26 mouse cellular contexts compared by ENCODE assay signal in the genomic region with DNA sequence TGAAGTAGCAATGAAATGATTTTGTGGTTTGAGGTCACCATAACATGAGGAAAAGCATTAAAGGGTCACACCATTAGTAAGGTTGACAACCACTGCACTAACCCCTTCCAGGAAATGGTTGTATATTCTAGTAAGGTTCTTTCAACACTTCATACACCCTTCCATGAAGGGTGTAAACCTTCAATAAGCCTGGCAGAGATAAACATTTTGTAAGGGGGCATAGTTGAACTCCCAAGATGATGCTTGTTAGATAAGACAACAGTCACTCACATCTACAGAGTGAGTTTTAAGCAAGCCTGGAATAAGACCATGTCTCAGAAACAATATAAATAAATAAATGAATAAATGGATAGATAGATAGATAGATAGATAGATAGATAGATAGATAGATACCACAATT.
"Had no signal": no experiment of that assay in that cellular context is flagged by ENCODE, and none has a peak within 500 bp of the region (broad histone marks: within the 10 kb centered on the region; RNA-seq: fewer than 3 reads in every experiment).

No protein-coding gene starts in this region.

- H3K4me3 ChIP-seq: heart, adult 2 months; heart, embryonic 13.5 days; heart, embryonic 15.5 days; hindbrain, embryonic 13.5 days; hindbrain, embryonic 15.5 days; intestine, embryonic 15.5 days; layer of hippocampus, adult 2 months; left cerebral cortex, adult 2 months; limb, embryonic 13.5 days; limb, embryonic 15.5 days; liver, embryonic 15.5 days had no signal

- H3K27ac ChIP-seq: heart, adult 2 months; heart, embryonic 13.5 days; heart, embryonic 15.5 days; hindbrain, embryonic 13.5 days; hindbrain, embryonic 15.5 days; hindbrain, postnatal 0 days; intestine, embryonic 15.5 days; layer of hippocampus, adult 2 months; left cerebral cortex, adult 2 months; limb, embryonic 13.5 days; limb, embryonic 15.5 days; liver, embryonic 15.5 days had no signal

- H3K27me3 ChIP-seq: heart, embryonic 13.5 days; heart, embryonic 15.5 days; intestine, embryonic 15.5 days; limb, embryonic 15.5 days; liver, embryonic 15.5 days had no signal

- DNase-seq: gastrocnemius, postnatal 14 days; gastrocnemius, postnatal 36 days; heart, adult 11 months; heart, adult 2 months; heart, postnatal 14 days; heart, postnatal 36 days; kidney, adult 18-20 months; kidney, adult 8-10 months; kidney, postnatal 10 days; kidney, postnatal 25 days; kidney, postnatal 4 days; left cerebral cortex, postnatal 4 days had no signal

- H3K36me3 ChIP-seq: heart, embryonic 13.5 days; heart, embryonic 15.5 days; hindbrain, embryonic 13.5 days; hindbrain, embryonic 15.5 days; intestine, embryonic 15.5 days; limb, embryonic 13.5 days; limb, embryonic 15.5 days; liver, embryonic 15.5 days had no signal

- ATAC-seq: hindbrain, postnatal 0 days; inflammation-experienced regulatory T-cells, adult 6 months; intestine, embryonic 15.5 days; intestine, postnatal 0 days had no signal

- H3K4me1 ChIP-seq: heart, embryonic 15.5 days; hindbrain, embryonic 13.5 days; hindbrain, embryonic 15.5 days; intestine, embryonic 15.5 days; limb, embryonic 13.5 days; limb, embryonic 15.5 days; liver, embryonic 15.5 days had no signal

- H3K9ac ChIP-seq: heart, embryonic 13.5 days; heart, embryonic 15.5 days; hindbrain, embryonic 13.5 days; hindbrain, embryonic 15.5 days; intestine, embryonic 15.5 days; limb, embryonic 13.5 days; limb, embryonic 15.5 days; liver, embryonic 15.5 days had no signal

- H3K4me2 ChIP-seq: heart, embryonic 11.5 days; heart, embryonic 13.5 days; heart, embryonic 15.5 days; hindbrain, embryonic 13.5 days; hindbrain, embryonic 15.5 days; intestine, embryonic 15.5 days; limb, embryonic 13.5 days; limb, embryonic 15.5 days; liver, embryonic 15.5 days had no signal

- H3K9me3 ChIP-seq: heart, embryonic 13.5 days; heart, embryonic 15.5 days; hindbrain, embryonic 13.5 days; hindbrain, embryonic 15.5 days; intestine, embryonic 15.5 days; limb, embryonic 13.5 days; limb, embryonic 15.5 days; liver, embryonic 15.5 days had no signal
